Mouse (Mus musculus) kidney, embryonic 15.5 days (tissue): ENCODE data around the gene Gpr87. TPM values are rescaled to one million over a fixed set of nuclear protein-coding genes. Genes with fewer than 3 reads are reported as not detected.
A peak's percentile ranks its signal among the peaks of the same experiment; 100 is the strongest.

Experiments used
- ATAC-seq: fragments of 200-750 bp; cut with Nextera tagmentation; replicated peaks from 2 replicates; pipeline ENCODE4 v1.8.0; 2017; ENCODE audit warnings: moderate TSS enrichment; ENCODE audit not compliant: low FRiP score
- H3K27ac ChIP-seq: fragments of 300-500 bp; sonication (generic); 2 replicates; pipeline ENCODE4 v1.5.1; 2015; ENCODE audit warnings: mild to moderate bottlenecking, inconsistent platforms
- H3K27me3 ChIP-seq: fragments of 300-500 bp; sonication (generic); 2 replicates; pipeline ENCODE4 v1.6.1; 2015; ENCODE audit warnings: inconsistent platforms
- H3K36me3 ChIP-seq: fragments of 300-500 bp; sonication (generic); 2 replicates; pipeline ENCODE4 v1.6.1; 2015; ENCODE audit warnings: inconsistent platforms
- H3K4me1 ChIP-seq: fragments of 300-500 bp; sonication (generic); 2 replicates; pipeline ENCODE4 v1.6.1; 2015; ENCODE audit warnings: inconsistent platforms
- H3K4me2 ChIP-seq: fragments of 300-500 bp; sonication (generic); 2 replicates; pipeline ENCODE4 v1.6.1; 2015; ENCODE audit warnings: moderate library complexity, mild to moderate bottlenecking, inconsistent platforms
- H3K4me3 ChIP-seq: fragments of 300-500 bp; sonication (generic); replicated peaks from 2 replicates; pipeline ENCODE4 v1.5.1; 2015; ENCODE audit warnings: mild to moderate bottlenecking, inconsistent platforms
- H3K9ac ChIP-seq: fragments of 300-500 bp; sonication (generic); 2 replicates; pipeline ENCODE4 v1.6.1; 2015; ENCODE audit warnings: mild to moderate bottlenecking, inconsistent platforms
- H3K9me3 ChIP-seq: fragments of 300-500 bp; sonication (generic); replicated peaks from 2 replicates; pipeline ENCODE4 v1.6.1; 2016; ENCODE audit warnings: inconsistent platforms
- WGBS: fragments of 180-500 bp; shearing (Covaris S2); methylation state at CpG from one replicate; pipeline ENCODE4 v1.1.7; 2015; ENCODE audit warnings: mixed read lengths; 5-methylcytosine and 5-hydroxymethylcytosine counted together
- polyA plus RNA-seq: library from polyadenylated mRNA; unstranded; fragments of >200 nt; fragmentation: Nextera tagmentation; extraction: Ambion mirVana; gene quantifications from 2 replicates; pipeline ENCODE4 v1.2.1, GENCODE M21; 2015

Gpr87 gene
- polyA plus RNA-seq, 1 experiment from 2014 or later: not detected

- 69% methylated on average over 5 of the region's 5 CpGs for WGBS
- no peak overlapping the region for H3K27ac ChIP-seq
- no peaks in the 10 kb centered on the region for H3K9me3 ChIP-seq
- no peak for ATAC-seq
- no peaks in the 10 kb centered on the region for H3K36me3 ChIP-seq
- no peaks in the 10 kb centered on the region for H3K27me3 ChIP-seq
- H3K4me1 ChIP-seq: no peaks in the 10 kb centered on the region
- no peak overlapping the region for H3K4me3 ChIP-seq
- no peak overlapping the region for H3K4me2 ChIP-seq
- H3K9ac ChIP-seq: no peak overlapping the region
These were observed 13.8 kb downstream of the Gpr87 start for GRCm38 (mm10) chr3:59181134-59181533.

- Histone ChIP-seq H3K4me3 (no peak overlapping the region), H3K9me3 (no peaks in the 10 kb centered on the region), H3K4me2 (no peak overlapping the region), H3K36me3 (no peaks in the 10 kb centered on the region), H3K27ac (no peak overlapping the region), H3K27me3 (no peaks in the 10 kb centered on the region), H3K9ac (no peak overlapping the region), H3K4me1 (no peaks in the 10 kb centered on the region)
- 72% methylated on average over 5 of the region's 5 CpGs for WGBS
- no peak for ATAC-seq
These were observed 18.0 kb downstream of the Gpr87 start for GRCm38 (mm10) chr3:59176871-59177270.

DNA sequence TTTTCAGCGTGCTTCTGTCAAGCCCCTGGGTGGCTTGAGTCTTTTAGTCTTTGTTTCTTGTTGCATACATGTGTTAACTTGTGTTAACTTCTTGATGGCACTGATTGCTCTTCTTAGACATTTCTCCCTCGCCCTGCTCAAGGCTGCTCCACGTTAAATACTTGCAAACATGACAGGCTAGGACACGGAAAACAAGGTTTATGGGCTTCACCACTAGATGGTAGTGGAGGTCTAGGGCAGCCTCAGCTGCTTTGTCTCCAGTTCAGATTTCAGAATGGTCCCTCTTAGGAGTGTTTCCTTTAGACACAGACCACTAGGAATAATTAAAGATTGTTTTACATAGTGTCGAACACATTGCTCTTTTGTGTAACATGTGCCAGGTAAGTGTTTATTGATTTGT lies 19.7 kb downstream of the Gpr87 start:
- no peaks in the 10 kb centered on the region for H3K9me3 ChIP-seq
- H3K4me2 ChIP-seq: no peak overlapping the region
- H3K4me1 ChIP-seq: peaks cover 5% of the 10 kb centered on the region
- H3K36me3 ChIP-seq: no peaks in the 10 kb centered on the region
- no peak overlapping the region for H3K9ac ChIP-seq
- H3K4me3 ChIP-seq: no peak overlapping the region
- 23% methylated on average over 5 of the region's 5 CpGs for WGBS
- H3K27me3 ChIP-seq: no peaks in the 10 kb centered on the region
- no peak overlapping the region for H3K27ac ChIP-seq
- ATAC-seq: peak; percentile 79; the same call in 1 of the 2 replicates

DNA sequence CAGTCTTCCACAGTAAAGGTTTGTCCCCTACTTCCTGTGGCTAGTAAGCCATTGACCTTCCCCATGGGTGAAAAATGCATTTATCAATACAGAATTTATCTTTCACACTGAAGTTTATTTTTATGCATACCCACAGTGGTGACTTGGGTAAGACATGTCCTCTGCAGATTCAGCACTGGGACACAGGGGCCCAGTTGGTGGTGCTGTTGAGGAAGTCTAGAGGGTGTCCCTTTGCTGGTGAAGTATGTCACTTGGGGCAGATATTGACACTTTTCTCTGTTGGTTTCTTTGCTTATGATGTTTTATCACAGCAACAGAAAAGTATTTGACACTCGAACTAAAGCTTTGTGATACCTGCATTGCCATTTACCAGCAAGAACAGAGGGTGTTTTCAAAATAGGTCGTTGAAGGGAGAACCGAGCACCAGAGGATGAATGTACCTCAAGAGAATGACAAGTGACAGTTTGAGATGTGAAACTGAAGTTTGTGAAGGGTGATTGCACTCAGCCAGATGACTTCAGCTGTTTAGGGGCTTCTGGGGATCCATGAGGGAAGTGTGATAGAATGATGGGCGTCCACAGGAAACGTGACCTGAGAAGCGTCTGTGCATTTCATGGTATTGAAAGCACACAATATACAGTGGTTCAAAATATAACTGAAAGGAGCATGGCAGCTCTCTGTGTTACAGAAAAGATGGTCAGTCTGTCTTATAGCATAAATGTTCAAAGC lies 20.3 kb downstream of the Gpr87 start:
- peaks cover 11% of the 10 kb centered on the region for H3K4me1 ChIP-seq
- whole genome bisulfite sequencing: 73% methylated on average over 6 of the region's 6 CpGs
- H3K36me3 ChIP-seq: no peaks in the 10 kb centered on the region
- H3K27ac ChIP-seq: no peak overlapping the region
- H3K27me3 ChIP-seq: no peaks in the 10 kb centered on the region
- no peak for ATAC-seq
- no peak overlapping the region for H3K4me2 ChIP-seq
- H3K4me3 ChIP-seq: no peak overlapping the region
- H3K9ac ChIP-seq: no peak overlapping the region
- H3K9me3 ChIP-seq: no peaks in the 10 kb centered on the region

DNA sequence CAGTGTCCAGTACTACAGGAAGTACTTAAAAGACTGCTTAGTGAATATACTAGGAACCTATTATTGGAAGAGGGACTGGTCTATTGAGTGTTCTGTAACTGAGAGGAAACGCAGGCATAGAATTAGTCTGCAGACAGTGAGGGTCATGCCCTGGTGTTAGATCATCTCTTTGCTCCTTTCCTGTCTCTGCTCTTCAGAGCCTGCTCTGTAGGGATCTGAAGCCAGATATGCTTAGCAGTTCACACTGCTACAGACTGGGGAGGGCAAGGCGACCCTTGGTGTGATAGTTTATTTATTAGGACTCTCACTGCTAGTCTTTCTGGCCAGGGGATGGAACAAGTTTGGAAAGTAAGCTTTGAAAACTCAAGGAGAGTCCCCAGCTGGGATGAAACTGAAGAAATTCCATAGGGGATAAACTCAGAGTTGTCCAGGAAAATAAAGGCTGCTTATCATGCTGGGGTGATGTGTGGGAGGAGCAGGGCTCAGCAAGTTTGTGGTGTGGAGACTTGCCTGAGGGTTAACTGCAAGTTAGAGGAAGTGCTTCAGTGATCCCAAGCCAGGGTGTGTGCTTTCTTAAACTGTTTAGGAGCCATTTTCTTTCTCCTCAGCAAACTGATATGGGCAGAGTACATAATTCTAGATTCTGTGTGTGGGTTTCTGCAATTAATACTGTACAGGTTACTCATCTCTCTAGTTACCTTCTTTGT lies 24.8 kb downstream of the Gpr87 start:
- H3K4me3 ChIP-seq: no peak overlapping the region
- H3K4me1 ChIP-seq: peaks cover 14% of the 10 kb centered on the region
- no peaks in the 10 kb centered on the region for H3K36me3 ChIP-seq
- H3K27ac ChIP-seq: 0 out of 2 replicates have a peak overlapping the region, but pooled peaks have one; percentile 14
- WGBS: 26% methylated on average over 2 of the region's 2 CpGs
- H3K4me2 ChIP-seq: no peak overlapping the region
- no peaks in the 10 kb centered on the region for H3K27me3 ChIP-seq
- no peak overlapping the region for H3K9ac ChIP-seq
- ATAC-seq: peak; percentile 52
- H3K9me3 ChIP-seq: no peaks in the 10 kb centered on the region

- Histone ChIP-seq H3K27me3 (no peaks in the 10 kb centered on the region), H3K4me1 (peaks cover 14% of the 10 kb centered on the region), H3K4me3 (no peak overlapping the region), H3K9me3 (no peaks in the 10 kb centered on the region), H3K4me2 (no peak overlapping the region), H3K36me3 (no peaks in the 10 kb centered on the region), H3K9ac (no peak overlapping the region), H3K27ac (no peak overlapping the region)
- WGBS: 81% methylated on average over 4 of the region's 4 CpGs
- ATAC-seq: no peak
These were observed 25.7 kb downstream of the Gpr87 start for GRCm38 (mm10) chr3:59169215-59169614.

GRCm38 (mm10) chr3:59168476-59168875 lies 26.4 kb downstream of the Gpr87 start:
- peaks cover 14% of the 10 kb centered on the region for H3K4me1 ChIP-seq
- no peak overlapping the region for H3K27ac ChIP-seq
- H3K4me3 ChIP-seq: no peak overlapping the region
- H3K9ac ChIP-seq: no peak overlapping the region
- no peaks in the 10 kb centered on the region for H3K9me3 ChIP-seq
- no peak overlapping the region for H3K4me2 ChIP-seq
- no peaks in the 10 kb centered on the region for H3K36me3 ChIP-seq
- 91% methylated on average over 6 of the region's 6 CpGs for WGBS
- H3K27me3 ChIP-seq: no peaks in the 10 kb centered on the region
- ATAC-seq: no peak

GRCm38 (mm10) chr3:59167417-59168054 lies 27.4 kb downstream of the Gpr87 start:
- Histone ChIP-seq H3K27ac (no peak overlapping the region), H3K27me3 (no peaks in the 10 kb centered on the region), H3K4me1 (peaks cover 14% of the 10 kb centered on the region), H3K9ac (no peak overlapping the region), H3K4me2 (no peak overlapping the region), H3K9me3 (no peaks in the 10 kb centered on the region), H3K4me3 (no peak overlapping the region), H3K36me3 (no peaks in the 10 kb centered on the region)
- 47% methylated on average over 2 of the region's 2 CpGs for WGBS
- ATAC-seq: no peak; the same call in 1 of the 2 replicates

DNA sequence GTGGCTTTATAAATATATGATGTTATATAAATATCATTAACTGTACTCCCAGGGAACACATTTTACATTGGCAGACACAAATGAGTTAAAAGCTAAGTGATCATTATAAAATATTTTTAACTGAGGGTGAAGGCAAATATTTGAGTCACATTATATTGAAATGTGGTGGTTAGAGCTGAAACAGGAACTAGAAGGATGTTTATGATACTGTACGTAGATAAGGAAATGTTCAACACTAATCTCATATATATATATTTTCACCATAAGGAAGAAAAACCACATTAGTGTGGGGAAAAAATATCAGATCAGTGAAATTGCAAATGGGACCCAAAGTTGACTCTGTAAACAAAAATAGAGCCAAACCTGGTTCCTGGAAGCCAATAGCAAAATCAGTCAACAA lies 34.4 kb downstream of the Gpr87 start:
- no peak for ATAC-seq

GRCm38 (mm10) chr3:59157048-59157447 lies 37.9 kb downstream of the Gpr87 start:
- WGBS: 86% methylated on average over 5 of the region's 5 CpGs
- Histone ChIP-seq H3K27ac (no peak overlapping the region), H3K9ac (no peak overlapping the region), H3K36me3 (no peaks in the 10 kb centered on the region), H3K4me1 (no peaks in the 10 kb centered on the region), H3K4me2 (no peak overlapping the region), H3K4me3 (no peak overlapping the region), H3K9me3 (no peaks in the 10 kb centered on the region), H3K27me3 (no peaks in the 10 kb centered on the region)
- no peak for ATAC-seq

More for the DNA sequence above, 34.4 kb downstream of the Gpr87 start:
- Histone ChIP-seq H3K4me3 (no peak overlapping the region), H3K4me2 (no peak overlapping the region), H3K9me3 (no peaks in the 10 kb centered on the region), H3K36me3 (no peaks in the 10 kb centered on the region), H3K27me3 (no peaks in the 10 kb centered on the region), H3K9ac (no peak overlapping the region), H3K4me1 (no peaks in the 10 kb centered on the region), H3K27ac (no peak overlapping the region)
- 79% methylated on average over 1 of the region's 1 CpGs for WGBS

GRCm38 (mm10) chr3:59155404-59155803 lies 39.5 kb downstream of the Gpr87 start:
- Histone ChIP-seq H3K27ac (no peak overlapping the region), H3K4me3 (no peak overlapping the region), H3K9ac (no peak overlapping the region), H3K4me2 (no peak overlapping the region), H3K9me3 (no peaks in the 10 kb centered on the region), H3K36me3 (no peaks in the 10 kb centered on the region), H3K4me1 (no peaks in the 10 kb centered on the region), H3K27me3 (no peaks in the 10 kb centered on the region)
- 91% methylated on average over 6 of the region's 6 CpGs for WGBS
- ATAC-seq: no peak

GRCm38 (mm10) chr3:59154888-59155287 lies 40.0 kb downstream of the Gpr87 start:
- Histone ChIP-seq H3K9ac (no peak overlapping the region), H3K27me3 (no peaks in the 10 kb centered on the region), H3K9me3 (no peaks in the 10 kb centered on the region), H3K4me1 (no peaks in the 10 kb centered on the region), H3K27ac (no peak overlapping the region), H3K36me3 (no peaks in the 10 kb centered on the region), H3K4me2 (no peak overlapping the region), H3K4me3 (no peak overlapping the region)
- 68% methylated on average over 2 of the region's 2 CpGs for WGBS
- ATAC-seq: no peak
